Mouse (Mus musculus): ENCODE measurements around the gene Chd2. TPM values are rescaled to one million over a fixed set of nuclear protein-coding genes. Genes with fewer than 3 reads are reported as not detected.
A peak's percentile ranks its signal among the peaks of the same experiment; 100 is the strongest.

Chd2 gene
- total RNA-seq, 1 experiment: 46.6 TPM

- peaks cover 0 to 6% of the 10 kb centered on the region in 2 experiments; a peak in 2 of 4 replicates for H3K4me1 ChIP-seq (ENCODE audit: control insufficient read depth in 2 of 2, insufficient read depth in 2 of 2, low read length in 2 of 2, poor library complexity in 1 of 2)
- no peaks in the 10 kb centered on the region for H3K9me3 ChIP-seq (ENCODE audit: control insufficient read depth, insufficient read depth, low read depth, low read length)
- TF ChIP-seq ZC3H11A (IDR thresholded peaks at IDR 0.05; ENCODE audit: borderline replicate concordance, low read depth, low read length) (no peak), CHD2 (IDR thresholded peaks at IDR 0.05; ENCODE audit: low read depth, low read length) (no peak), MAFK (IDR thresholded peaks at IDR 0.05; ENCODE audit: insufficient read depth, low read depth, low read length) (no peak), HCFC1 (IDR thresholded peaks at IDR 0.05; ENCODE audit: borderline replicate concordance, insufficient read depth, low read length) (no peak)
- no peak for DNase-seq (ENCODE audit: low read depth, low spot score)
- peak overlapping the region; percentile 54; the same call in 1 of the 2 replicates for H3K27ac ChIP-seq (ENCODE audit: insufficient read depth, low read depth, low read length, poor library complexity, severe bottlenecking)
- H3K36me3 ChIP-seq (ENCODE audit: control insufficient read depth, insufficient read depth, low read length, poor library complexity, severe bottlenecking): no peaks in the 10 kb centered on the region
- in situ Hi-C loops (cut with MboI; ENCODE audit: low sequenced_read_pairs in 2 of 2, unreplicated experiment in 2 of 2): loop anchor here in 1 of 2 experiments (25.0 kb wide), 1 partner anchor 623 kb away; the partner anchor contains the start of gene St8sia2
- peak overlapping the region; percentile 34; the same call in 1 of the 2 replicates for H3K9ac ChIP-seq (ENCODE audit: insufficient read depth, low read depth, low read length, poor library complexity, severe bottlenecking)
- H3K4me3 ChIP-seq (ENCODE audit: insufficient read depth in 1 of 2, low read depth in 1 of 2, low read length in 2 of 2, poor library complexity in 1 of 2, severe bottlenecking in 1 of 2): peak overlapping the region in 1 of 2 experiments; percentile 1; a peak in 1 of 4 replicates
Measured at GRCm38 (mm10) chr7:73389419-73389818, 152.2 kb downstream of the Chd2 start.

DNA sequence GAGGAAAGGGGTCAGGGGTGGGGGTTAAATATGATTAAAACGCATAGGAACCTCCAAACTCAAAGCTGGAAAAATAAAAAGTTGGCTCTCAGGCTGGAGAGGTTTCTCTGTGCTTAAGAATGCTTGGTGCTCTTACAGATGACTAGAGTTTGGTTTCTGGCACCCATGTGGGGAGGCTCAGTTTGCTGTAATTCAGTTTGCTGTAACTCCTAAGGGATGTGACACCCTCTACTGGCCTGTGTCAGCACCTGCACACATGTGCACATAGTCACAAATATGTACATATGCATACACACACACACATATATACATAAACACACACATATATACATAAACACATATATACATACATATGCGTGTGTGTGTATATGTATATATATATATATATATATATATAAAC is 152.8 kb downstream of the Chd2 start:
- Histone ChIP-seq H3K36me3 (ENCODE audit: control insufficient read depth, insufficient read depth, low read length, poor library complexity, severe bottlenecking) (no peaks in the 10 kb centered on the region), H3K27ac (ENCODE audit: insufficient read depth, low read depth, low read length, poor library complexity, severe bottlenecking) (no peak overlapping the region), H3K9ac (ENCODE audit: insufficient read depth, low read depth, low read length, poor library complexity, severe bottlenecking) (no peak overlapping the region), H3K4me1 (ENCODE audit: control insufficient read depth in 2 of 2, insufficient read depth in 2 of 2, low read length in 2 of 2, poor library complexity in 1 of 2) (peaks cover 0 to 6% of the 10 kb centered on the region in 2 experiments; a peak in 2 of 4 replicates), H3K4me3 (ENCODE audit: insufficient read depth in 1 of 2, low read depth in 1 of 2, low read length in 2 of 2, poor library complexity in 1 of 2, severe bottlenecking in 1 of 2) (no peak overlapping the region), H3K9me3 (ENCODE audit: control insufficient read depth, insufficient read depth, low read depth, low read length) (no peaks in the 10 kb centered on the region)
- TF ChIP-seq CHD2 (IDR thresholded peaks at IDR 0.05; ENCODE audit: low read depth, low read length): no peak
- no peak for TF ChIP-seq HCFC1 (IDR thresholded peaks at IDR 0.05; ENCODE audit: borderline replicate concordance, insufficient read depth, low read length)
- no peak for TF ChIP-seq MAFK (IDR thresholded peaks at IDR 0.05; ENCODE audit: insufficient read depth, low read depth, low read length)
- no peak for TF ChIP-seq ZNF384 (IDR thresholded peaks at IDR 0.05; ENCODE audit: low read depth, low read length)
- no peak for TF ChIP-seq ZC3H11A (IDR thresholded peaks at IDR 0.05; ENCODE audit: borderline replicate concordance, low read depth, low read length)
- DNase-seq (ENCODE audit: low read depth, low spot score): no peak
- in situ Hi-C loops (cut with MboI; ENCODE audit: low sequenced_read_pairs in 2 of 2, unreplicated experiment in 2 of 2): loop anchor here in 1 of 2 experiments (25.0 kb wide), 1 partner anchor 623 kb away; the partner anchor contains the start of gene St8sia2

- H3K9me3 ChIP-seq (ENCODE audit: control insufficient read depth, insufficient read depth, low read depth, low read length): no peaks in the 10 kb centered on the region
- H3K9ac ChIP-seq (ENCODE audit: insufficient read depth, low read depth, low read length, poor library complexity, severe bottlenecking): no peak overlapping the region
- DNase-seq (ENCODE audit: low read depth, low spot score): no peak
- no peak overlapping the region for H3K4me3 ChIP-seq (ENCODE audit: insufficient read depth in 1 of 2, low read depth in 1 of 2, low read length in 2 of 2, poor library complexity in 1 of 2, severe bottlenecking in 1 of 2)
- TF ChIP-seq HCFC1 (IDR thresholded peaks at IDR 0.05; ENCODE audit: borderline replicate concordance, insufficient read depth, low read length) (no peak), ZNF384 (IDR thresholded peaks at IDR 0.05; ENCODE audit: low read depth, low read length) (no peak), MAFK (IDR thresholded peaks at IDR 0.05; ENCODE audit: insufficient read depth, low read depth, low read length) (no peak), CHD2 (IDR thresholded peaks at IDR 0.05; ENCODE audit: low read depth, low read length) (no peak), ZC3H11A (IDR thresholded peaks at IDR 0.05; ENCODE audit: borderline replicate concordance, low read depth, low read length) (no peak)
- in situ Hi-C loops (cut with MboI; ENCODE audit: low sequenced_read_pairs in 2 of 2, unreplicated experiment in 2 of 2): loop anchor here in 1 of 2 experiments (25.0 kb wide), 1 partner anchor 629 kb away; the partner anchor contains the start of gene St8sia2
- H3K36me3 ChIP-seq (ENCODE audit: control insufficient read depth, insufficient read depth, low read length, poor library complexity, severe bottlenecking): no peaks in the 10 kb centered on the region
- H3K4me1 ChIP-seq (ENCODE audit: control insufficient read depth in 2 of 2, insufficient read depth in 2 of 2, low read length in 2 of 2, poor library complexity in 1 of 2): no peaks in the 10 kb centered on the region
- no peak overlapping the region for H3K27ac ChIP-seq (ENCODE audit: insufficient read depth, low read depth, low read length, poor library complexity, severe bottlenecking)
Measured at GRCm38 (mm10) chr7:73382843-73383242, 158.8 kb downstream of the Chd2 start.

DNA sequence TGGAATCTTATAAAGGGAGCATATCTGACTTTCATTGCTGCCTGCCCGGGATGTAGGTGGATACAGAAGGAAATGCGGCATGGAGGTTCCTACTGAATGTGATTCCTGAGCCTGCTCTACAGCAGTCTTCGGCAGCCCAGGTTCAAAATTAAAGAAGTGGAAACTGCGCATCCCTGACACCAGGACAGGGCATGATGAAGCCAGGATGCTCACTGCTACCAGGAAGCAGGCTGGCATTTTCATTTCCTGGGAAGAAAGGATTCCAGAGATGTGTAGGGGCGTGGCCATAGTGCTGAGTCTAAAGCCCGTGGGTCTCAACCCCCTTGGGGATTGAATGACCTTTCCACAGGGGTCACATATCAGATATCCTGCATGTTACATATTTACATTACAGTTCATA is 163.6 kb downstream of the Chd2 start:
- no peaks in the 10 kb centered on the region for H3K9me3 ChIP-seq (ENCODE audit: control insufficient read depth, insufficient read depth, low read depth, low read length)
- peaks cover 3 to 8% of the 10 kb centered on the region in 2 experiments; a peak in 2 of 4 replicates for H3K4me1 ChIP-seq (ENCODE audit: control insufficient read depth in 2 of 2, insufficient read depth in 2 of 2, low read length in 2 of 2, poor library complexity in 1 of 2)
- no peak overlapping the region for H3K27ac ChIP-seq (ENCODE audit: insufficient read depth, low read depth, low read length, poor library complexity, severe bottlenecking)
- H3K9ac ChIP-seq (ENCODE audit: insufficient read depth, low read depth, low read length, poor library complexity, severe bottlenecking): no peak overlapping the region
- DNase-seq (ENCODE audit: low read depth, low spot score): no peak
- TF ChIP-seq ZC3H11A (IDR thresholded peaks at IDR 0.05; ENCODE audit: borderline replicate concordance, low read depth, low read length) (no peak), HCFC1 (IDR thresholded peaks at IDR 0.05; ENCODE audit: borderline replicate concordance, insufficient read depth, low read length) (no peak), CHD2 (IDR thresholded peaks at IDR 0.05; ENCODE audit: low read depth, low read length) (no peak), ZNF384 (IDR thresholded peaks at IDR 0.05; ENCODE audit: low read depth, low read length) (no peak), MAFK (IDR thresholded peaks at IDR 0.05; ENCODE audit: insufficient read depth, low read depth, low read length) (no peak)
- H3K36me3 ChIP-seq (ENCODE audit: control insufficient read depth, insufficient read depth, low read length, poor library complexity, severe bottlenecking): no peaks in the 10 kb centered on the region
- in situ Hi-C loops (cut with MboI; ENCODE audit: low sequenced_read_pairs in 2 of 2, unreplicated experiment in 2 of 2): loop anchor here in 1 of 2 experiments (25.0 kb wide), 1 partner anchor 634 kb away; the partner anchor contains the start of gene St8sia2
- H3K4me3 ChIP-seq (ENCODE audit: insufficient read depth in 1 of 2, low read depth in 1 of 2, low read length in 2 of 2, poor library complexity in 1 of 2, severe bottlenecking in 1 of 2): no peak overlapping the region
